Mouse (Mus musculus) yolk sac, embryonic 10.5 days (tissue): ENCODE measurements around the gene Slc45a2.
"Not testable (repeated sequence)": the region's sequence is repeated elsewhere in the genome, so short reads cannot be mapped to it uniquely, and the experiment has no call there.

Experiments
- DNase-seq: peaks from one replicate; pipeline ENCODE4 v3.0.0-alpha.2; 2017; ENCODE audit warnings: low spot score

Gene Slc45a2

DNA sequence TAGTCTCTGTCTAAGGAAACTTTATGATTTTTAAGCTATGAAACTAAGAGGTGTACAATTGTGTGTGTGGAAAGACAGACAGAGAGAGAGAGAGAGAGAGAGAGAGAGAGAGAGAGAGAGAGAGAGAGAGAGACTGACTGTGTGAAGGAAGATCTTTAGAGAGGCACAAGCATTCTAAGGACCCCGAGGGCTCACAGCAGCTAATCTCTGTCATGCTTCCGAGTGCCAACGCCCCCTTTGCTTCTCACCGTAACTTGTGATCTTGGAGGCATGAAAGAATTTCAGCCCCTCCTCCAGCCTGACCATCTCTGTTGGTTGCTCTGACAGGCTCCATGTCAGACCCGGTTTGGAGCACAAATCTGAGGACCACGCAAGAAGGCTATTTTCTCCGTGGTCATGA lies at the start of gene Slc45a2:
Gene Slc45a2, plus strand, starts transcription at position 301 of the 400 bp plus-strand sequence.
- DNase-seq, result no peak

DNA sequence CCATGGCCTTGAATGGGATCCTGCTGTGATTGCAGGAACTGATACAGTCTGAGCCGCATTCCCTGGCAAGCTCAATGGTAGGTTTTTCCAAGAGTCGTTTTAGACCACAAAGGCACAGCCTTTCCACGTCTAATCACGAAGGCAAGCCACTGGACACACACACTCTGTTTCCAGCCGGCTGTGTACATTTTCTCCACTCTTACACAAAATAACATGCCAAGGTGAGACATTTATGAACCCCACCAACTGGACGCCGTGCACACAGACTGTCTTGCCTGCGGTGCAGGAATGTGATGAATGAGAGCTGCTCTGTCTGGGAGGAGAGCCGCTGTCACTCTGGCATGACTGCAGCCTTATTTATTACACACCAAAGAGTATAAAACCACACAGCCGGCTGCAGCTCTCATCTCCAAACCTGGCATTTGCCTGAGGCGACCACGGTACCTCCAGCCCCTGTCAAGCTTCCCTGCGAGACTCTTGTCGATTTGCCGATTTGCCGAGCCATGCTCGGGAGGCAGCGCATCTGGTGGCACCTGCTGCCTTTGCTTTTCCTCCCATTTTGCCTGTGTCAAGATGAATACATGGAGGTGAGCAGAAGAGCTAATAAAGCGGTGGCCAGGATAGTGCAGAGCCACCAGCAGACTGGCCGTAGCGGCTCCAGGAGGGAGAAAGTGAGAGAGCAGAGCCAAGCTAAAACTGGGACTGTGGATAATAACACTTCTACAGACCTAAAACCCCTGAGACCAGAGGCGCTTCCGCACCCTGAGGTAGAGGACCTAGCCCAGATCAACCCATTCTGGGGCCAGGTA lies 48.4 kb upstream of the Slc45a2 start, which contains the start of gene C1qtnf3:
Gene C1qtnf3, plus strand, starts transcription at position 382 of the 809 bp plus-strand sequence.
- peak; percentile 16 for DNase-seq

DNA sequence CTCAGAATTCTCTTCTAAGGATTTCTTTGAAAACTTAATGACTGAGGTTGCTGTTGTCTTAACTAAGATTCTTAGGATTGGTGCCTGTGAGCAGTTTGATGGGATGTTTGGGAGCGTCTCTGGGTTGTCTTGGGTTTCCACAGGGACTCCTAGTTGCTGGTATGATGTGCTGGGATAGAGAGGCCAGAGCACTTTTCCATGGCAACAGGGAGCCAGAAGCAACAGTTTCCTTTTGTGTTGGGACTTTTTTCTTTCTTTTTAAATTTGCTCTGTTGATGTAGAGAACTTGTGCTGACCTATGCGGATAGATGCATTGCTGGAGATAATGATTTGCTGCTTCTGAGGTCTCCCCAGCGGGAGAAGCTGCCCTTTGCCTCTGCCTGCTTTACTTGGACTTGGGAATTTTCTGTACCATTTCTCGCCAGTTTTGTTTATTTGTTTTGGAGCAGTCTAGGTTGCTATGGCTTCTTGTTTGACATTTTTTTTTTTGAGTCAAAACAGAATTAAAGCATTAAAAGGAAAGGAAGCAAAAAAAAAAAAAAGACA lies 47.7 kb upstream of the Slc45a2 start:
- DNase-seq, result peak; percentile 57

DNA sequence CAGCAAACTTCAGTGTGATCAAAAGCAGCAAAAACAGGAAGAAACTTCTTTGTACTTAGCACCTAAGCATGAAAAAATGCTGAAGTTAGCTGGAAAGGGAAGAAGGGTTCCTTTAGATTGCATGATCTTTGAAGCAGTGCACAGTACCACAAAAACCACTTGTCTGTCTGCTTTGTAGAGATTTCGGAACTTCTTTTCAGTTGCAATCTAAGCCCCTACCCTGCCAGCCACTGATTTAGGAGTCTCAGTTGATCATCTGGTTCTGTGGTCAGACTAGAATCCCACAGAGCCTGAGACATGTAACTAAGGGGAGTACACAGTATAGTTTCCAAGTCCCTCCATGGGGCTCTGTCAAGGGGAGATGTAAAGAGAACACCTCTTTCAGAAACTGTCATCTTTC lies 47.1 kb upstream of the Slc45a2 start:
- no peak for DNase-seq

DNA sequence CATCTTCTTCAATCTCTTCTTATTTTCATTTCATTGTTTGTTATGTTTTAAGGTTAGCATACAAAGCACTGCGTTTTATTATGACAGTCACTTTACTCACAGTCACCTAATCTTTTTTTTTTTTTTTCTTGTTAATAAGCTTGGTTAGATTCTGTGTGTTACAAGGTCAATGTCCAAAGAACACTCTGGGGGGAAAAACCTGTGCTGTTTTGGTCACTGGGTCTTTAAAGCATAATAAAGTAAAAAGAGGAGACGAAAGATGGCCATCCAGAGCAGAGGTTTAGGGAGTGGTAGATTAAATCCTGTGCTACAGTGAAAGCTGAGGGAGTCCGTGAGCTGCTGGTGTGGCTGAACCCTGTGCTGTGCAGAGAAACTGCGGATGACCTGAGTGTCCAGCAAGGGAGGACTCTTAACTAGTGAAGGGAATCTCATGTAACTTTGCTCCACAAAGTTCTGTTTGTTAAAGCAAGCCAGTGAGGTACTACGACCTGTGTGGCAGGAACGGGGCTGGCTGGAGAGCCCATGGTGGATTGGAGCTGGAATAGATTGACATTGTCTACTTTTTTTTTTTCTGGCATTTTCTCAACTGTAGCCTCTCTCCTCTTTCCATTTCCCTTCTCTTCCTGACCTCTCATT lies 46.0 kb upstream of the Slc45a2 start:
- DNase-seq, result peak; percentile 38

DNA sequence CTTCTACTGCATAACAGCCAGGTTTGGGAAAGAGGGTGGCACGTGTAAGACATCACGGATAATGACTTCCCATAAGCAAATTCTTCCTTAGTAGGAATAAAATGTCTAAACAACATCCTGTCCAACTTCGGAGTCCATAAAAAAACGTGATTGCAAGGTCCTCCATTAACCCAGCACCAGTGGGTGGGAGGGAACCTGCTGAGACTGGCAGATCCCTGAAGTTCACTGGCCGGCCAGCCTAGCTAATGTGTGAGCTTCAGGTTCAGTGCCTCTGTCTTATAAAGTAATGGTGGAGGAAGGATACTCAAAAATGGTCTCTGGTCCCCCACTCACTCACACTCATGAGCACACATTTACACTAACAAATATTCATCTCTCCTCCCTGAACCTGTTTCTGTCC lies 45.4 kb upstream of the Slc45a2 start:
- peak; percentile 20 for DNase-seq

DNA sequence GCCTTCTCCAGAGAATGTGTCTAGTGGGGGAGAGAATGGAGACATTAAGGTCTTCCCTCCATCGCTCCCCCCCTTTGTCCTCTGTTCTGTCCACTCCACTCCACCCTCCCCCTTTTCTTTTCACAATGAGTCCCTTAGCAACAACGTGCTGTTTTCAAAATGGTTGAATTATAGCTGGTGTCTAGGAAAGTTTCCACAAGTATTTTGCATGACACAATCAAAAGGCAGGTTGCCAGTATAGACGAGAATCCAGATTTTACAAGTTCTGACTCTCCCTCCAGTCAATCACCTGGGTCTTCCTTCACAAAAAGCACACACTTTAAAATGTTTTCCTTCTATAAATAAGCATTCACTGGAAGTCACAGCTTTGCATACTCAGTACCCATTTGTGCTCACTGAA lies 43.8 kb upstream of the Slc45a2 start:
- DNase-seq, result no peak

DNA sequence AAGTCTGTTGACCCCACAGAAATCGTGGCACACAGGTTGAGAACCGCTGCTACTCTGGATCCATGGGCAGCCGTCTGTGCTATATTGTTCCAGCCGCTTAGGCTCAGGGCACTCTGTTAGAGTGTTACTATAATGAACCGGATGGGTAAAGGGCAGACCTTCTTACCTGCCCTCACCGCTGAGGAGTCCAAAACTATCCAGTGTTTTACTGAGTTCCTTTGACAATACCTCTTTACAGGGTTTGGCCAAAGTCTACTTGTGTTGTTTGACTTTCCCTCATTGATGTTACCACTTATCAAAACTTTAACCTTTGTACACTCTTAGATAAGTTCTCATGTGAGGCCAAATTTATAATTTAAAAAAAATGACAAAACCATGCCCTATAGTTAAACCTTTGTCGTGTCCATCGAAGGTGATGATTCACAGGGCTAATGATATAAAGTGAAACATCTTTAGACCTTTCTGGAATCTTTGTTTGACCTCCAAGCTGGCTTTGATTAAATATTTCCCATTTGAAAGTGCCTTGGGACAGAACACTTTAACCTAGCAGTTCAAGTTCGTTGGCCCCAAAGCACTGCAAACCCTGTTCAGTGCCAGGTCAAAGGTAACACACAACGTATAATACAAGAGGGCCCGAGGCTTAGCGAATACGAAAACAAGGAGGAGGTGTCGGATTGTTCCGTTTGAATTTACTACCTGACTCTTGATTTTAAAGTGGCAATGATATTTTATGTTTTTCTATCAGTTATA lies 41.1 kb upstream of the Slc45a2 start:
- peak; percentile 24 for DNase-seq

DNA sequence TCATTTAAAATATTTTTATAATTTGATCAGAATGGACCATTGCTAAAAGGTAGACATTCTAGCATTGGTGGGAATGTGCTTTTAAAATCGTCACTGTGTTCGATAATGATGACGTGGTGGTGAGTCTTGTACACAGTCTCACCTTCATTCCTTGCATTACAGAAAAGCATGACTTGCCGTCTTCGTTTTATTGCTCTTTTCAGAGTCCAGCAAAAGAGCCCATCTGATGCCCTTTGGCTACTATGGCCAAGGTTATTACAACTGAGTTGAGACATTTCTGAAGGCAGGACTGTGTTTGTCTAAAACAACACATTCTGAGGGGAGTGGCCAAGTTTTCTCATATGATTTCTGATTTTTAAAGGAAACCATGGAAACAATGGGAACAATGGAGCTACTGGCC lies 40.3 kb upstream of the Slc45a2 start:
- no peak for DNase-seq

DNA sequence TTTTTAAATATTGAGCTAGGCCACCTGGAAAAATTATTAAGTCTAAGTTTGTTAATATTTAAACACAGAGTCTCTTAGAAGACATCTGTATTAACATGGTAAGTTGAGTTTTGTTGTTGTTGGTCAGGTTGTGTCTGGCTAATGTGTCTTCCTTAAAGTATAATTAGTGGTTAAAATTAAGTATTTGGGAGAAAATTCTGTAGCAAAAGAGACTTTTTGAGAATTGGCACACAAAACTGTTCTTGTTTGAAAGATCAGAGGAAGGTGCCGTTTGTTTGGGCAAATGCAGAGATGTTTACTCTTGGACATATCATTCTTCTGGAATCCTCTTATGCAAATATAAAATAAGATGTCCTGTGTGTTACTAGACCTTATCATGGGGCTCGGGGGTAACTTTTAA lies 37.9 kb upstream of the Slc45a2 start:
- DNase-seq, result no peak

DNA sequence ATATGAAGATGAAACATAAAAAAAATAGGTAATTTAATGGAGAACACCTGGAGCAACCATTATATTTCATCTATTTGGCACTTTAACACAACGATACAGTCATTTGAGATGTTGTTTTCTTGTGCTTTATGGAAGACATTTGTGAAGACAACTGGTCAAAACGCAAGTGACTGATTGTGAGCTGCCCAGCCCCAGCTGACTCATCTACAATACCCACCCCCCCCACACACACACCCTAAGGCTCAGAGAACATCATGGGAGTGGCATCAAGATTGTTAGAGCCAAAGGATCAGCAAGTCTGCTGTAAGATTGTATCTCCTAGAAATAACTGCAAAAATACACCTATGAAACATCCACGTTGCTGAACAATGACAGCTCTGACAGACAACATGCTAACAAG lies 31.1 kb upstream of the Slc45a2 start:
- DNase-seq, result no peak

DNA sequence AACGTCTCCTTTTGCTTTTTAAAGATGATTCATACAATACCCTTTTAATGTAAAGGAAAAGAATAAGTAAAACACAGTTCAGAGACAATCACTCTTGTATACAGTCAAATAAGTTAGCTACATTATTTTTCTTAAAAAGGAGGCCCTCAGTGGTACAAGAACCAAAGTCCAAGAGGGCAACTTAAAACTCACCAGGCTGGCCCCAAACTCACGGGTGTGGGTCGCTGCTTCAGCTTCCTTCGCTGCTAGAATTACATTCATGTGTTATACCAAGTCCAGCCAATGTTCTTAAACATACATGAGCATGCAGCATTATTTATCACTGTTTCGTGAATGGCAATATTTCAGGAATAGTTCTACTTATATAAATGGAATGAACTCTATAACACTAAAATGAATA lies 29.7 kb upstream of the Slc45a2 start:
- no peak for DNase-seq

DNA sequence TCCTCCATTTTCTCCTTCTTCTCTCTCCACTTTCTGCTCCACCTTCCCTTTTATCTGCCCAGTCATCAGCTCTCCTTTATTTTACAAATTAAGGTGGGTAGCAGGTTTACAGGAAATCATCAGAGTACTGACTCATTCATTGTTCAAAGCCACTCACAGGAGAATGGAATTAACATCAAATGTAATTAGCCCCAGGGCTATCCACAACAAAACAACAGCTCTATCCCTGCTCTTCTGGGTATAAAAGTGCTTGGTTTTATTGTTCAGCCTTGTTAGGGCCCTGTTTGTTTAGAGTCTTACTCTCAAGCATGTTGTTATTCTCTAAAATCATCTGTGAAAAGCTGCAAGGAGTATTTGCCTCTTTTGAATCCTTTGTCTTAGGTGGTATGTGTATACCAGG lies 23.4 kb upstream of the Slc45a2 start:
- no peak for DNase-seq

DNA sequence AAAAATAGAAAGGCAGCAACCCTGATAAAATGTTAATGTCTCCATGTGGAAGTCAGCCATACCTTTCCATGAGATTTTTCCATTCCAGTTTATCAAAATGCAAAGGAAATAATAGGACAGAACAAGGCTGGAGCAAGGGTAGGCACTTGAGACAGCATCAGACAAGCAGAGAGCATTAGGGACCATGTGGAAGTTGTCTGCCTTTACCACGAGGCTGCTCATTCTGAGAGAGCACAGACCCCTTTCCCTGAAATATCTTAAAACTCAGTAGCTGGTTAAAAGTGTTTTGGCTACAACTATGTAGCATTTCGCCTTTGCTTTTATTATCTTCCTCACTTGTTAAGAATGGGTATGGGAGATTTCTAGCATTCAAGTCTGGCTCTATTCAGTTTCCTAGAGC lies 19.8 kb upstream of the Slc45a2 start:
- no peak for DNase-seq

DNA sequence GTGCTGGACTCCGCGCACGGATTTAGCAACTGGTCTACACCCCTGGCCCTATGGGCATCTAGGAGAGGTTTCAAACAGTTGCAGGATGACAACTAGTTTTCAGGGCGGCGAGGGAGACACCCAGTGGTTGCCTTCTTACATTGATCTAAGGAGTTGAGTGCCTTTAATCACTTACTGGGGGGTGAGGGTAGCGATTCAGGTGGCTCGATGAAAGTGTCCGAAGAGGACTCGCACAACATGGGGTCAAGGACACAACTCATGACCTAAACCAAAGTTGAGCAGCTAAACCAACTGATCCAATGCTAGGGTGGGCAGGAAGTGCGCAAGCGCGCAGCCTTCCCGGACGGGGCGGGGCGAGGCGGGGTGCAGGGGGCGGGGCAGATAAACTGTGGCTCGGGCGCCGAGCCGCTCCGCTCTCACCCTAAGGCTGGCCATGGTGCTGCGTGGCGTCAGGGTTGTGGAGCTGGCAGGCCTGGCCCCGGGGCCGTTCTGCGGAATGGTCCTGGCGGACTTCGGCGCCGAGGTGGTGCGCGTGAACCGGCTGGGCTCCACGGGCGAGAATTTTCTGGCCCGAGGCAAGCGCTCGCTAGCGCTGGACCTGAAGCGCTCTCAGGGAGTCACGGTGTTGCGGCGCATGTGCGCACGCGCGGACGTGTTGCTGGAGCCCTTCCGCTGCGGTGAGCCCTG lies 19.0 kb upstream of the Slc45a2 start, which contains the start of gene Amacr:
Gene Amacr, plus strand, starts transcription at position 380 of the 687 bp plus-strand sequence.
- peak; percentile 95 for DNase-seq

DNA sequence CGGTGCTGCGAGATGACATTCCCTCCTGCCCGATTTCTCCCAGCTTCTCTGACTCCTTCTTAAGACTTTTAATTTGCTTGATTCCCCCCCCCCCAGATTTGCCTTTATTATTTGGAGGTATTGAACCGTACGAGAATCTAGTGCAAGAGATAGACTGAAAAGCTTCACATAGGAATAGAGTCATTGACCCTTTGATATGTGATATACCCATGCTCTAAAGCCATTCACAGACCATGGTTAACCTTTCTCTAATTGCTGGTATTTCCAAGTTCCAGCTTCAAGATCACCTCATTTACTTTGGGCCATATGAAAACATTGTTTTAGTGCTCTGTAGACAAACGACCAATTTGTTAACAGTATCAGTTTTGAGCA lies 18.5 kb upstream of the Slc45a2 start:
- no peak for DNase-seq

DNA sequence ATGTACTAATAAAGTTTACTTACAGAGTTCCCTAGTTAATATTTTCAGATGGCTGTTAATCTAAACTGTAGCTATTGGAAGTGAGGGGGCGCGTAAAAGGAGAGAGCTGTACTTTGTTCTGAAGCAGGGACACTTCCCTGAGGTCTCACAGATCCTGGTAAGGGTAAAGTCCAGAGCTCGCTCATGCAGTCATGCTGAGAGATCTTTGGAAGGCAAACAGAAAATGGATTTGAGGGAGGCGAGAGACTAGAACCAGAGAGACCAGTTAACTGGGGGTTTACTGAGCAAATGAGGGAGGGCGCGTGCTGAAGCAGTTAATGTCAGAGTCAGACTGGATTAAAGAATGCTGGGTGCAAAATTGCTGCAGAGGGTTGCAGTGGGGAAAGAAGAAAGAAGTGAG lies 14.8 kb upstream of the Slc45a2 start:
- peak; percentile 67 for DNase-seq

DNA sequence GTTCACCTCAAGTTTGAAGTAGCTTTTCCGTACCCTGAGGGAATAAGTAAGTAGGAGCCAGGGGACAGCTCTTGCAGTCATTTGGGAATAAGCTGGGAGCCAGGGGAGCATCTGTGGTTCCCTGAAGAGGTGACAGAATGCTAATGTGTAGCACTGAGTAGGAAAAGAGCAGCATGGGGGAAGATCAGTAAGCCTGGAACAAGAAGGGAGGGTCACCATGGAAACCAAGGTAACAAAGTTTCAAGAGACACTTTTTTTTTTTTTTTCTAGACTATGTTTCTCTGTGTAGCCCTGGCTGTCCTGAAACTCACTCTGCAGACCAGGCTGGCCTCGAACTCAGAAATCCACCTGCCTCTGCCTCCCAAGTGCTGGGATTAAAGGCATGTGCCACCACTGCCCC lies 14.0 kb upstream of the Slc45a2 start:
- DNase-seq, result not testable (repeated sequence)

DNA sequence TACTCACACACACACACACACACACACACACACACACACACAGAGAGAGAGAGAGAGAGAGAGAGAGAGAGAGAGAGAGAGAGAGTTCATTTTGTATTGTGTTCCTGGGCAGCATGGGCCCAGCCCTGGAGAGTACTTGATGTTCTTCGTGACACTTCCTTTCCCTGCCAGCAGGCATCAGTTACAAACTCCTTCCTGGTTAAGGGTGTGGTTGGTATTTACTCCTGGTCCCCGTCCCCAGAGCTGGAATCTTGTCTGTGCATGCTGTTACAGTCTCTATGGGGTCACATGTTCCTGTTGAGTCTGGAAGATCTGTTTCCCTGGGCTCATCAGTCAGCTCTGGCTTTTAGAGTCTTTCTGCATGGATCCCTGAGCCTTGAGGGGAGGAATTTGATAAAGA lies 10.1 kb upstream of the Slc45a2 start:
- no peak for DNase-seq

DNA sequence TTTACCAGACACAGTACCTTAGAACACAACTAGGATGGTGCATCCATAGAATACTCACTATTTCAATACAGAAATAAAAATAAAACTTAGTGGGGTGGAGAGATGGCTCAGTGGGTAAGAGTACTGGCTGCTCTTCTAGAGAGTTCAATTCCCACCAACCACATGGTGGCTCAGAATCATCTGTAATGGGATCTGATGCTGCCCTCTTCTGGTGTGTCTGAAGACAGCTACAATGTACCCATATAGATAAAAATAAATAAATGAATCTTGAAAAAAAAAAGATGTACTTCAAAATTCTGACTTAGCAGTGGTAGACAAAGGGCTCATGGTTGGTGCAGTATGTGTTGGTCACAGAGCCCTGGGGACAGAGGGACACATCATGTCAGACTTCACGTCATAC lies 9.0 kb upstream of the Slc45a2 start:
- no peak for DNase-seq

DNA sequence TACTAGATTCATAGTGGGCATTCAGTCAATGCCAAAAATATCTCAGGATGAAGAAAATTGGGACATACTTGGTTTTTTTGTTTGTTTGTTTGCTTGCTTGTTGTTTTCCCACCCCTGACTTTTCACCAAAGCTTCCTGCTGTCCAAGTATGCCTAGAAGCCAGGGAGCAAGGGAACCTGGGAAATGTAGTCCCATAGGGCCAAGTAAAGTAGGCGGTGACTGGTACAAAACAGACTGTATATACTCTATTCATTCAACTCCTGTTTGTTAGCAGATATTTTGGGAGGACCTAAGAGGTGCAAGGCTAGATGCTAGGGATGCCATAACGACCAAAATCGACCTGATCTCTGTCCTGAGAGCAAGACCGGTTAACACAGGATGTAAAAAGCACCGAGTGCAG lies 689 bp upstream of the Slc45a2 start:
- no peak for DNase-seq

DNA sequence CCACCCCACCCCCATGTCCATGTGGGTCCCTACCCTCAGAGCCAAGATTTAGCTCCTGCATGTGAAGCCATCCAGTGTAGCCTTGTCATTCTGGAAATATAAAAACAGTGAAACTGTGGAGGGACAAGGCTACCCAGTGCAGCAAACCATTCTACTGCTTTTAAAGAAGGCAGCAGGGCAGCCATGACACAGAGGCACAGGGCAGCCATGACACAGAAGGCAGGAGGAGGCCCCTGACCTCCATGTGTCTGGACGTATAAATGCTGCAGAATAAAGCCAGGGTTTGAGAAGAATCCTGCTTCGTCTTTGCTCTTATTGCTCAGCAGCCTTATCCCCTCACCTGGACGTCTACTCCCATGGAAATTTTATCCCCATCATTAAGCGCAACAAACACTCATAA lies 3.3 kb downstream of the Slc45a2 start:
- no peak for DNase-seq
